Mouse (Mus musculus) layer of hippocampus, adult 8-10 months (tissue): ENCODE results near the gene Plce1. TPM values are rescaled to one million over a fixed set of nuclear protein-coding genes. Genes with fewer than 3 reads are reported as not detected.
A peak's percentile ranks its signal among the peaks of the same experiment; 100 is the strongest.
"Not testable (repeated sequence)": the region's sequence is repeated elsewhere in the genome, so short reads cannot be mapped to it uniquely, and the experiment has no call there.

Experiments used
- DNase-seq, 2 experiments: peaks; one replicate each; pipeline ENCODE4 v3.0.0; 2022; ENCODE audit warnings: low spot score in 2 of 2
- total RNA-seq, 4 experiments: library from RNA; stranded (reverse); gene quantifications; 2 replicates each; pipeline ENCODE4 v1.2.4; 2022

Plce1 gene
- total RNA-seq, 4 experiments from 2014 or later: 10.8 to 20.5 (median 16.3) TPM

- DNase-seq: no peak
These were observed 7.4 kb downstream of the Plce1 start for GRCm38 (mm10) chr19:38488103-38488912.

GRCm38 (mm10) chr19:38498233-38498632 is 17.3 kb downstream of the Plce1 start:
- DNase-seq: no peak

- DNase-seq: no peak
These were observed 23.7 kb downstream of the Plce1 start for GRCm38 (mm10) chr19:38504597-38504996.

- DNase-seq: no peak
These were observed 25.2 kb downstream of the Plce1 start for GRCm38 (mm10) chr19:38506131-38506530.

GRCm38 (mm10) chr19:38507251-38507965 is 26.5 kb downstream of the Plce1 start:
- DNase-seq: peak; percentile 19

- DNase-seq: no peak
These were observed 27.2 kb downstream of the Plce1 start for GRCm38 (mm10) chr19:38507966-38508625.

GRCm38 (mm10) chr19:38514417-38515184 is 33.7 kb downstream of the Plce1 start:
- DNase-seq: peak in 1 of 2 experiments; percentile 9

- DNase-seq: no peak
These were observed 45.9 kb downstream of the Plce1 start for GRCm38 (mm10) chr19:38526855-38527254.

GRCm38 (mm10) chr19:38527475-38527874 is 46.6 kb downstream of the Plce1 start:
- DNase-seq: no peak

GRCm38 (mm10) chr19:38533230-38533629 is 52.3 kb downstream of the Plce1 start:
- DNase-seq: no peak

GRCm38 (mm10) chr19:38539338-38539737 is 58.4 kb downstream of the Plce1 start:
- DNase-seq: no peak

GRCm38 (mm10) chr19:38540549-38540948 is 59.6 kb downstream of the Plce1 start:
- no peak for DNase-seq

- DNase-seq: no peak
These were observed 68.7 kb downstream of the Plce1 start for GRCm38 (mm10) chr19:38549487-38550058.

GRCm38 (mm10) chr19:38553551-38553950 is 72.6 kb downstream of the Plce1 start:
- no peak for DNase-seq

- DNase-seq: no peak
These were observed 74.5 kb downstream of the Plce1 start for GRCm38 (mm10) chr19:38555399-38555798.

GRCm38 (mm10) chr19:38558816-38559215 is 77.9 kb downstream of the Plce1 start:
- DNase-seq: no peak

- DNase-seq: not testable (repeated sequence)
These were observed 81.0 kb downstream of the Plce1 start for GRCm38 (mm10) chr19:38561887-38562286.

- DNase-seq: no peak
These were observed 85.2 kb downstream of the Plce1 start for GRCm38 (mm10) chr19:38566156-38566555.

- DNase-seq: no peak
These were observed 85.8 kb downstream of the Plce1 start for GRCm38 (mm10) chr19:38566752-38567151.

- DNase-seq: no peak
These were observed 86.4 kb downstream of the Plce1 start for GRCm38 (mm10) chr19:38567331-38567730.
